Mouse (Mus musculus) erythroblast, embryonic 14.5 days (primary cell): ENCODE data around the gene Gm44511.
"Not testable (repeated sequence)": the region's sequence is repeated elsewhere in the genome, so short reads cannot be mapped to it uniquely, and the experiment has no call there.

Experiments used
- GATA1 ChIP-seq: IDR thresholded peaks from 2 replicates; pipeline ENCODE4 v1.6.1; 2012; ENCODE audit warnings: low read length, inconsistent platforms, mixed read lengths
- TAL1 ChIP-seq: IDR thresholded peaks from 3 replicates; pipeline ENCODE4 v1.6.1; 2012; ENCODE audit warnings: low read length, inconsistent platforms, mixed read lengths

DNA sequence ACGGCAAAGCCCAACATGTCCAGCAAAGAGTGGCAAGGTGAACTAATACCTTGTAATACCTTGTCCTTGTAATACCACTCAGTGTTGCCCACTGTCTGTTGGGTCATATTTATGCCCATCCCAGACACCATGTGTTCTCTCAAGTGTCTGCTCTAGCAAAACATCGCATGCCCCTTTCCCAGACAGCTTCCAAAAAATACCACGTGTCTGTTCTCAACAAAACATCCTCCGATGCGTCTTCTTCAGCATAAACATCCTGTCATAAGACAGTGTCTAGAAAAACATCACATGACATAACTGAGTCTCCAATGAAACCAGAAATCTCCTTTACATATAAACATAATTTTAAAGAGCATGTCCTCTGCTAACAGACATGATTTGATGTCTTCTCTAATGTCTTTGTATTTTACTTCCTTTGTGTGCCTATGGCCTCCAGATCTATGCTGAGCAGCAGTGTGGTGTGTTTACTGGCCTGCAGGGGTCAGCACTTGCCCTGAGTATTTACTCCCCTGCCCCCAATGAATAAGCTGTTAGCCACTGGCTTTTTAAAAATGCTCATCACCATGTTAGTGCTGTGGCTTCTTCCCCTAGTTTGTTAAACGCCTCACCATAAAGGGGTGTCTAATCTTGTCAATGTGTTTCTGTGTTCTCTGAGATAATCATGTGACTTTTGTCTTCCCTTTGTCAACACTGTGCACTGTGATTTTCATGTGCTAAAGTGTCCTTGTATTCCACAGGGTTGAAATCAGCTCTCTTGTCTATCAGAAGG lies 59.4 kb downstream of the Gm44511 start:
- TF ChIP-seq GATA1, TAL1: not testable (repeated sequence)
